Mouse (Mus musculus): ENCODE measurements around the gene Polh.

DNA sequence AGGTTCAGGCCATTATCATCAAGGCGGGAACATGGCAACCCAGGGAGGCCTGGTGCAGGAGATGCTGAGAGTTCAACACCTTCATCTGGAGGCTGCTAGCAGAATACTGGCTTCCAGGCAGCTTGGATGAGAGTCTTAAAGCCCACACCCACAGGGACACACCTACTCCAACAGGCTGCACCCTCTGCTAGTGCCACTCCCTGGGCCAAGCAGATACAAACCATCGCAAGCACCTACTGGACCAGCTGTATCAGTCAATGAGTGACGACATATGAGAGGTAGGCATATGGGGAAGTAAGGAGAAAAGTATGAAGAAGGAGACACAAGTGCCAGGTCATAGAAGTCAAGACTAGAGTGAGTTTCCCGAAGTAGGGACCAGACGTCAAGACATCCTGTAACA is 45.8 kb downstream of the Polh start:
- 0 out of 2 replicates have a peak, but pooled peaks have one; percentile 3 for TF ChIP-seq CTCF (IDR thresholded peaks at IDR 0.05; ENCODE audit: low read depth)
- no peak; the same call in 1 of the 2 replicates for TF ChIP-seq EP300 (IDR thresholded peaks at IDR 0.05; ENCODE audit: low read depth)

Measured in liver, postnatal 0 days (tissue).